Mouse (Mus musculus): ENCODE measurements around the gene Kdm2a. TPM values are rescaled to one million over a fixed set of nuclear protein-coding genes. Genes with fewer than 3 reads are reported as not detected.

Gene Kdm2a
- polyA plus RNA-seq, 1 experiment, result 2.7 TPM

GRCm38 (mm10) chr19:4349455-4349854, 48.6 kb downstream of the Kdm2a start:
- H3K4me1 ChIP-seq (ENCODE audit: control insufficient read depth), result peaks cover 2% of the 10 kb centered on the region
- H3K27me3 ChIP-seq (ENCODE audit: control insufficient read depth), result no peaks in the 10 kb centered on the region
- TF ChIP-seq TAL1 (IDR thresholded peaks at IDR 0.05; ENCODE audit: low read length), result no peak
- no peak for TF ChIP-seq GATA1 (IDR thresholded peaks at IDR 0.05; ENCODE audit: low read length)
- H3K36me3 ChIP-seq (ENCODE audit: control insufficient read depth), result peaks cover 90% of the 10 kb centered on the region
- H3K9me3 ChIP-seq (ENCODE audit: control insufficient read depth, low read length), result no peaks in the 10 kb centered on the region
- H3K4me3 ChIP-seq (replicated peaks), result no peak overlapping the region

DNA sequence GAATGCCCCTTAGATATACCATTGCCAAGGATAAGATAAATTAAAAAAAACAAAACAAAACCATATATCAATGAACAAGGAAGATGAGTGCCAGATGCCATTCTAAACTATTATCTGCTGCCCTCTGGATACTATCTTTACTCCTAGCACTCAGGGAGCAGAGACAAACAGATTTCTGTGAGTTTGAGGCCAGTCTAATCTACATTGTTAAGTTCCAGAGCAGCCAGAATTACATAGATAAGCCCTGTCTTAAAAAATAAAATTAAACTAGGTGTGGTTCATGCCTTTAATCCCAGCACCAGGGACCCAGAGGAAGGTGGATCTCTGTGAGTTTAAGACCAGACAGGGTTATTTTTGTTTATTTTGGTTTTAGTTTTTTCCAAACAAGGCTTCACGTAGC, 51.6 kb downstream of the Kdm2a start:
- Histone ChIP-seq H3K9me3 (ENCODE audit: control insufficient read depth, low read length) (no peaks in the 10 kb centered on the region), H3K4me3 (replicated peaks) (no peak overlapping the region), H3K27me3 (ENCODE audit: control insufficient read depth) (no peaks in the 10 kb centered on the region), H3K4me1 (ENCODE audit: control insufficient read depth) (peaks cover 2% of the 10 kb centered on the region), H3K36me3 (ENCODE audit: control insufficient read depth) (peaks cover 96% of the 10 kb centered on the region)
- TF ChIP-seq GATA1 (IDR thresholded peaks at IDR 0.05; ENCODE audit: low read length) (no peak), TAL1 (IDR thresholded peaks at IDR 0.05; ENCODE audit: low read length) (no peak)

DNA sequence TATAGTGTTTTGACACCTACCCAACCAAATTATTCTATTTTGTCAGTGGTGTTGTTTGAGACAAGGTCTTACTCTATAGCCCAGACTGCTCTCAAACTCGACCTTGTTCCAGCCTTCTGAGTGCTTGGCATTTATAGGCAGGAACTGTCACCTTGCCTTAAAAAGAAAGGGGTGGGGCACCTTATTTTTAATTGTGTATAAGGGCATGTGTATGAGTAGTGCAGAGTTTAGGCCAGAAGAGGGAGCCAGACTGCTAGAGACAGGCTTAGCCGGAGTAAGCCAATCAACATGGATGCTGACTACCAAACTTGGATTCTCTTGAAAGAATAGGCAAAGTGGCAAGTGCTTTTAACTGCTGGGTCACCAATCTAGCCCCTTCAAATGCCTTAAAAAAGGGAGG, 59.9 kb downstream of the Kdm2a start:
- H3K4me3 ChIP-seq (replicated peaks), result no peak overlapping the region
- peaks cover 17% of the 10 kb centered on the region for H3K4me1 ChIP-seq (ENCODE audit: control insufficient read depth)
- no peaks in the 10 kb centered on the region for H3K9me3 ChIP-seq (ENCODE audit: control insufficient read depth, low read length)
- peaks cover 67% of the 10 kb centered on the region for H3K36me3 ChIP-seq (ENCODE audit: control insufficient read depth)
- no peak for TF ChIP-seq TAL1 (IDR thresholded peaks at IDR 0.05; ENCODE audit: low read length)
- no peak for TF ChIP-seq GATA1 (IDR thresholded peaks at IDR 0.05; ENCODE audit: low read length)
- no peaks in the 10 kb centered on the region for H3K27me3 ChIP-seq (ENCODE audit: control insufficient read depth)

DNA sequence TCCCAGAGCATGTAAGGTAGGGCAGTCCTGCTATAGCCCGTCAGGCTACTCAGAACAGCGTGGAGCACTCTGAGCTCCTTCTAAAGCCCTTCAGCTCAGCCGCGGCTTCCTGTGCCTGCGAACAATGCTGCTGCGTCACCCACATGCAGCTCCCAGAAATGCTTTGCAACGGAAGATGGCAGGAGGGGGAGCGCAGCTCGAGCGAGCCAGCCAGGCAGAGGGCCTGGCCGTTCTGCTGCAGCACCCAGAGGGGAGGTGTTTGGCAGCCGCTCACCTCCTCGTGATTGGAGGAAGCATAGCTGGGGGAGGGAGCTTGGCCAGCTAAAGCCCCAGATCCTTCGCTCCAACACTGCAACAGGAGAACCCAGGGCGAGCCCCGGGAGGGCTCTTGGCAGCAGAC, 64.3 kb downstream of the Kdm2a start:
- Histone ChIP-seq H3K4me1 (ENCODE audit: control insufficient read depth) (peaks cover 32% of the 10 kb centered on the region), H3K9me3 (ENCODE audit: control insufficient read depth, low read length) (no peaks in the 10 kb centered on the region), H3K27me3 (ENCODE audit: control insufficient read depth) (no peaks in the 10 kb centered on the region), H3K4me3 (replicated peaks) (peak overlapping the region; percentile 63), H3K36me3 (ENCODE audit: control insufficient read depth) (peaks cover 65% of the 10 kb centered on the region)
- TF ChIP-seq GATA1 (IDR thresholded peaks at IDR 0.05; ENCODE audit: low read length) (no peak), TAL1 (IDR thresholded peaks at IDR 0.05; ENCODE audit: low read length) (no peak)

DNA sequence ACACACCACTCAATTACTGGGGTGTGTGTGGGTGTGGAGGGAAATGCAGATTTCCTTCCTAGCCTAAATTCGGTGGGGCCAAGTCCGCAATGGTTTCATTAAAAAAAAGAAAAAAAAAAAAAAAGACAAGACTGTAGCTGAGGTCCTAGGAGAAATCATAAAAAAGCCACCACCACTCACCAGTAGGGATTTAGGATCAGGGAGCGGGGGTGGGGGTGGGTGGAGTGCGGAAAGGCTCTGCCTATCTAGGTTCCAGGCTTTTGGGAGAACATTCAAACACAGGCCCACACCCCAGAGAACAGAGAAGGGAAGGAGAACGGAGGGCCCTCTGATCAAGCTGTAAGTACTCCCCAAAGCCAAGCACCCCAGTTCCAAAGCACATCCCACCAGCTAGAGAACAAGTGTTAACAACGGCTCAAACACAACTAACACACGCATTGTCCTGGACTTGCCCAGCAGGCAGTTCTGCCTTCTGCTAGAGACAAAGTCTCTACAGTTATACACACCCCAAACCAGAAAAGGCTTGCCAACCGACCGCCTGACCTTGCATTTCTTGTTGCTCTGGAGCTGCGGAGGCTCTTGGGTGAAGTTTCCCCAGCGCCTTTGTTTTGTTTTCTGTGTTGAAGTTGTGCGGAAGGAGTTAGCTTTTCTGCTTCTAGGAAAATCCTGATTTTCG, 64.8 kb downstream of the Kdm2a start:
- H3K36me3 ChIP-seq (ENCODE audit: control insufficient read depth), result peaks cover 67% of the 10 kb centered on the region
- H3K4me1 ChIP-seq (ENCODE audit: control insufficient read depth), result peaks cover 32% of the 10 kb centered on the region
- TF ChIP-seq TAL1 (IDR thresholded peaks at IDR 0.05; ENCODE audit: low read length) (no peak), GATA1 (IDR thresholded peaks at IDR 0.05; ENCODE audit: low read length) (no peak)
- no peaks in the 10 kb centered on the region for H3K9me3 ChIP-seq (ENCODE audit: control insufficient read depth, low read length)
- H3K27me3 ChIP-seq (ENCODE audit: control insufficient read depth), result no peaks in the 10 kb centered on the region
- peak overlapping the region; percentile 63 for H3K4me3 ChIP-seq (replicated peaks)

DNA sequence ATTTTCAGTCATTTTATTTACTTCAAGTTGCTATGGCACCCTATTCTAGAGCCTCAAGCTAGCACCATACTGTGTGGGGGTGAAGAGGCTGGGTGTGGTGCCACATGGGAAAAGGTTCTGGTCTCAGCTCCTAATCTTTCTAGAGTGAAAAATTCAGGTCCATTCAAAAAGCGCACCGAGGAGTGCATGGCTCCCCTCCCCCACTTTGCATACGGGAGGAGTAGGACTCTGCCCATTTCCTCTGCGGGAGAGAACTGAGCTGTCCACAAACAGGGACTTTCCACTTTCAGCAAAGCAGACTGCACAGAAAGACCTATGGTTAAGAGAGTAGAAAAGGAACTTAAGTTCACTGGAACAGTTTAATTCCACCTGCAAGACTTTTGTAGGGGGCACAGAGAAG, 65.4 kb downstream of the Kdm2a start:
- Histone ChIP-seq H3K27me3 (ENCODE audit: control insufficient read depth) (no peaks in the 10 kb centered on the region), H3K9me3 (ENCODE audit: control insufficient read depth, low read length) (no peaks in the 10 kb centered on the region), H3K36me3 (ENCODE audit: control insufficient read depth) (peaks cover 69% of the 10 kb centered on the region), H3K4me1 (ENCODE audit: control insufficient read depth) (peaks cover 32% of the 10 kb centered on the region), H3K4me3 (replicated peaks) (peak overlapping the region; percentile 63)
- TF ChIP-seq TAL1 (IDR thresholded peaks at IDR 0.05; ENCODE audit: low read length) (no peak), GATA1 (IDR thresholded peaks at IDR 0.05; ENCODE audit: low read length) (no peak)

DNA sequence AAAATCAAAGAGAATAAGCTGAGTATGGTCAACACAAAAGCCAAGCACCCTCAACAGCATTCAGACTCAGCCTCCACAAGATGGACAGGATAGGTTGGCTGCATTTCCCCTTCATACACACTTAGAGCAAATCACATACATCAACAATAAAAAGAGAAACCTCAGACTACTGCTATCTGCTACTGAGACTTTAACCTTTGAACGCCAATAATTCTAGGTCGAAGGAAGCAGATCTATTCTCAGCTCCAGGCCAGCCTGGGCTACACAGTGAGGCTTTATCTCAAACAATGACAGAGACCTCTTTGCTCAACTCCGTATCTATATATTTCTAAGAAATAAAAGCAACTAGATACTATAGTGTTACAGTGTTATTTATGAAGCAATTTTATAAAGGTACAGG, 66.8 kb downstream of the Kdm2a start:
- peaks cover 76% of the 10 kb centered on the region for H3K36me3 ChIP-seq (ENCODE audit: control insufficient read depth)
- TF ChIP-seq GATA1 (IDR thresholded peaks at IDR 0.05; ENCODE audit: low read length) (no peak), TAL1 (IDR thresholded peaks at IDR 0.05; ENCODE audit: low read length) (no peak)
- H3K9me3 ChIP-seq (ENCODE audit: control insufficient read depth, low read length), result no peaks in the 10 kb centered on the region
- peaks cover 32% of the 10 kb centered on the region for H3K4me1 ChIP-seq (ENCODE audit: control insufficient read depth)
- no peak overlapping the region for H3K4me3 ChIP-seq (replicated peaks)
- H3K27me3 ChIP-seq (ENCODE audit: control insufficient read depth), result no peaks in the 10 kb centered on the region

- Histone ChIP-seq H3K36me3 (ENCODE audit: control insufficient read depth) (peaks cover 82% of the 10 kb centered on the region), H3K4me3 (replicated peaks) (no peak overlapping the region), H3K4me1 (ENCODE audit: control insufficient read depth) (peaks cover 32% of the 10 kb centered on the region), H3K27me3 (ENCODE audit: control insufficient read depth) (no peaks in the 10 kb centered on the region), H3K9me3 (ENCODE audit: control insufficient read depth, low read length) (no peaks in the 10 kb centered on the region)
- TF ChIP-seq TAL1 (IDR thresholded peaks at IDR 0.05; ENCODE audit: low read length) (no peak), GATA1 (IDR thresholded peaks at IDR 0.05; ENCODE audit: low read length) (no peak)
Observed at GRCm38 (mm10) chr19:4330603-4331002, 67.5 kb downstream of the Kdm2a start.

DNA sequence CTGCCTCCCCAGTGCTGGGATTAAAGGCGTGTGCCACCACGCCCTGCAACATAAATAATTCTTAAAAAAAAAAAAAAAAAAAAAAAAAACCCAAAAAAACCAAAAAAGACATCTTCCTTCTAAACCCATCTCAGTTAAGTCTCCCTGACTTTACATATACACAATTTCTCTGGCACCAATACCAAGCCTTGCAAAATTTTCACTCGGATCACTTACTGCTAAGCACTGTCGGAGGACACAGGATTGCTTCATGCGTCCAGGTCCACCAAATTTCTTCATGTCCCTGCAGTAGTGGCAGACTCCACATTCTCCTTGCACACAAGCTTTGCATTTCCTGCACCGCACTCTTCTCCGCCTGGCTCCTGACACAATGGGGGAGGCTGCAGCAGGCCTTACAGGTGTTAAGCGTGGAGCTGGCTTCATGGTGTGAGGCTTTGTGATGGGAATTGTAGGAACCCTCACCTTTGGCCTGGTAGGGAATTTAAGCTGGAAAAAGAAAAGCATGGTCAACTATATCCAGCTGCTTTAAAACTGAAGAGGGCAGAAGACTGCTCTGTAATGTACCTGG, 69.3 kb downstream of the Kdm2a start:
- TF ChIP-seq GATA1 (IDR thresholded peaks at IDR 0.05; ENCODE audit: low read length), result no peak
- no peak for TF ChIP-seq TAL1 (IDR thresholded peaks at IDR 0.05; ENCODE audit: low read length)
- no peaks in the 10 kb centered on the region for H3K27me3 ChIP-seq (ENCODE audit: control insufficient read depth)
- peaks cover 21% of the 10 kb centered on the region for H3K4me1 ChIP-seq (ENCODE audit: control insufficient read depth)
- peaks cover 86% of the 10 kb centered on the region for H3K36me3 ChIP-seq (ENCODE audit: control insufficient read depth)
- H3K4me3 ChIP-seq (replicated peaks), result no peak overlapping the region
- no peaks in the 10 kb centered on the region for H3K9me3 ChIP-seq (ENCODE audit: control insufficient read depth, low read length)
